Mouse (Mus musculus) embryonic facial prominence, embryonic 11.5 days (tissue): ENCODE measurements around the gene Pigc. TPM values are rescaled to one million over a fixed set of nuclear protein-coding genes. Genes with fewer than 3 reads are reported as not detected.

ENCODE experiments used
- ATAC-seq: fragments of 200-750 bp; cut with Nextera tagmentation; replicated peaks from 2 replicates; pipeline ENCODE4 v1.8.0; 2017; ENCODE audit warnings: low read depth; ENCODE audit not compliant: insufficient number of reproducible peaks, low FRiP score, low TSS enrichment
- DNase-seq: peaks from one replicate; pipeline ENCODE4 v3.0.0-alpha.2; 2015; ENCODE audit warnings: low spot score
- H3K27ac ChIP-seq: fragments of 300-500 bp; sonication (generic); replicated peaks from 2 replicates; pipeline ENCODE4 v1.5.1; 2014; ENCODE audit warnings: mild to moderate bottlenecking, low read depth, low read length, control low read depth
- H3K27me3 ChIP-seq: fragments of 300-500 bp; sonication (generic); 2 replicates; pipeline ENCODE4 v1.6.1; 2014; ENCODE audit warnings: mild to moderate bottlenecking, low read length, moderate library complexity, mixed read lengths; ENCODE audit not compliant: control insufficient read depth, insufficient read depth
- H3K36me3 ChIP-seq: fragments of 300-500 bp; sonication (generic); replicated peaks from 2 replicates; pipeline ENCODE4 v1.6.1; 2014; ENCODE audit warnings: low read depth, mild to moderate bottlenecking, low read length, moderate library complexity, mixed read lengths; ENCODE audit not compliant: control insufficient read depth, insufficient read depth
- H3K4me1 ChIP-seq: fragments of 300-500 bp; sonication (generic); 2 replicates; pipeline ENCODE4 v1.6.1; 2014; ENCODE audit warnings: low read length, mixed read lengths; ENCODE audit not compliant: control insufficient read depth, insufficient read depth
- H3K4me2 ChIP-seq: fragments of 300-500 bp; sonication (generic); 2 replicates; pipeline ENCODE4 v1.6.1; 2014; ENCODE audit warnings: low read depth, mild to moderate bottlenecking, control low read depth, low read length, moderate library complexity
- H3K4me3 ChIP-seq: fragments of 300-500 bp; sonication (generic); 2 replicates; pipeline ENCODE4 v1.5.1; 2014; ENCODE audit warnings: low read depth, low read length, control low read depth
- H3K9ac ChIP-seq: fragments of 300-500 bp; sonication (generic); replicated peaks from 2 replicates; pipeline ENCODE4 v1.6.1; 2014; ENCODE audit warnings: mild to moderate bottlenecking, control low read depth, low read length
- H3K9me3 ChIP-seq: fragments of 300-500 bp; sonication (generic); replicated peaks from 2 replicates; pipeline ENCODE4 v1.6.1; 2016; ENCODE audit warnings: mild to moderate bottlenecking, low read length, inconsistent platforms, mixed read lengths; ENCODE audit not compliant: control insufficient read depth
- WGBS: fragments of 180-500 bp; shearing (Covaris S2); extraction: QIAGEN DNeasy Blood & Tissue Kit; methylation state at CpG from one replicate; pipeline ENCODE4 v1.1.7; 2014; 5-methylcytosine and 5-hydroxymethylcytosine counted together
- polyA plus RNA-seq: library from polyadenylated mRNA; unstranded; fragments of >200 nt; fragmentation: Nextera tagmentation; extraction: Ambion mirVana; gene quantifications from 2 replicates; pipeline ENCODE4 v1.2.1, GENCODE M21; 2014

Gene Pigc
- polyA plus RNA-seq, 1 experiment from 2014 or later: 41.4 TPM

DNA sequence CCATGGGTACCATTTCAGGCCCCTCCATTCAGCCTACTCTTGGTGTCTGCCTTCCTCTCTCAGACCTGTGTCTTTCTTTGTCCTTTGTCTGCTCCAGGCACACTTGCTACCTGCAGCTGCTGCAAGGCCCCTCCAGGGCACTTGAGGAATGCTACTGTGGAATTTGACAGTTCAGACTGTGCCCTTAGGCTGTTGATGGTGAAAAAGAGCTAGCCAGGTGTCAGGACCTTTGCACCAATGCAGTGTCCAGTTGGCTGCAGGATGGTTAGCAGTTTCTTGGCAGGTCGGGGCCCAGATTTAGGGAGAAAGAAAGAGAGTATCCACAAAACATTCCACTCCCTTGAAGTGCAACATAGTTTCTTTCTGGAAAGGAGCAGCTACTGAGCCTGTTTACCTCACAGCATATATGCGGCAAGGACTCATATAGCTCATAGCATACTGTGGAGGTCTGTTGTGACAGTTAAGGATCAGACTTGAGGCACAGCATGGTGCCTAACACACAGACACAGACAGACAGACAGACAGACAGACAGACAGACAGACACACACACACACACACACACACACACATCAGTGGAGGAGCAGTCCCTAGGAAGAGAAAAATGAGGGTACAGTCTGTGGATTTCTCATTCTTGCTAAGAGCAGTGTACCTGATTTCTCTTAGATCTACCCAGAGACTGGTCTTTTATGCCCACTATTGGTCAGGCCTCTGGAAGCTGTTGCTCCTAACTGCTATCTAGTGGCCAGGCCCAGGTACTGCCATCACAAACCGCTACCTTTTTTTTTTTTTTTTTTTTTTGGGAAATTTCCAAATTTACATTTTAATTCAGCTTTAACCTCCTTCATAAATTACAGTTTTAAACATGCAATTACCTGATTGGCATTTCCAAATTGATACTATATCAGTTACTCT, 6.3 kb upstream of the Pigc start:
- Histone ChIP-seq H3K4me1 (no peaks in the 10 kb centered on the region), H3K27me3 (no peaks in the 10 kb centered on the region), H3K9ac (0 out of 2 replicates have a peak overlapping the region, but pooled peaks have one; percentile 19), H3K4me3 (no peak overlapping the region), H3K36me3 (no peaks in the 10 kb centered on the region), H3K27ac (no peak overlapping the region), H3K4me2 (no peak overlapping the region), H3K9me3 (no peaks in the 10 kb centered on the region)
- DNase-seq (peak; percentile 65), ATAC-seq (0 out of 2 replicates have a peak, but pooled peaks have one; percentile 50)
- WGBS: 55% methylated on average over 3 of the region's 3 CpGs

DNA sequence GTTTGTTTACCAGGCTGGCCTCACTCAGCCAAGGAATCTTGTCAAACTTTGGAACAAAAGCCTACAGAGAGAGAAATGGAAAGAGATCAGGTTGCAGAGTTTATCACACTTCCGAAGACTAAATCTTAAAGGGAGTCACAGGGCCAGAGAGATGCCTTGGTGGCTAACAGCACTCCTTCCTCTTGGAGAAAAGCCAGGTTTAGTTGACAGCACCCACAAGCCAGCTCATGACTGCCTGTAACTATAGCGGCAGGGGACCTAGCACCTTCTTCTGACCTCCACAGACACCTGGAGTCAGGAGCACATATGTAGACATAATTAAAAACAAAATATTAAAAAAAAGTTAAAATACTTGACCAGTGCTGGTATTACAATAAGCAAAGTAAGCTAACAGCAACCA, 1.1 kb upstream of the Pigc start:
- no peaks in the 10 kb centered on the region for H3K4me1 ChIP-seq
- WGBS: 76% methylated on average over 2 of the region's 2 CpGs
- H3K4me3 ChIP-seq: no peak overlapping the region
- no peak overlapping the region for H3K4me2 ChIP-seq
- no peaks in the 10 kb centered on the region for H3K9me3 ChIP-seq
- ATAC-seq (no peak), DNase-seq (no peak)
- no peaks in the 10 kb centered on the region for H3K27me3 ChIP-seq
- H3K27ac ChIP-seq: no peak overlapping the region
- H3K36me3 ChIP-seq: no peaks in the 10 kb centered on the region
- H3K9ac ChIP-seq: no peak overlapping the region

DNA sequence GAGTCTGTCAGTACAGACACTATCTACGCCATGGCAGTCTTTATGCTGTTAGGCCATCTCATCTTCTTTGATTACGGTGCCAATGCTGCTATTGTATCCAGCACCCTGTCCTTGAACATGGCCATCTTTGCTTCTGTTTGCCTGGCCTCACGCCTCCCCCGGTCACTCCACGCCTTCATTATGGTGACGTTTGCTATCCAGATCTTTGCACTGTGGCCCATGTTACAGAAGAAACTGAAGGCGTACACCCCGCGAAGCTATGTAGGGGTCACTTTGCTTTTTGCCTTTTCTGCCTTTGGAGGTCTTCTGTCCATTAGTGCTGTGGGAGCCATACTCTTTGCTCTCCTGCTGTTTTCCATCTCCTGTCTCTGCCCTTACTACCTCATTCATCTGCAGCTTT, 1.9 kb downstream of the Pigc start:
- H3K27me3 ChIP-seq: no peaks in the 10 kb centered on the region
- H3K4me3 ChIP-seq: no peak overlapping the region
- no peaks in the 10 kb centered on the region for H3K9me3 ChIP-seq
- no peak overlapping the region for H3K9ac ChIP-seq
- no peaks in the 10 kb centered on the region for H3K4me1 ChIP-seq
- H3K4me2 ChIP-seq: no peak overlapping the region
- 99% methylated on average over 9 of the region's 9 CpGs for WGBS
- no peak overlapping the region for H3K27ac ChIP-seq
- ATAC-seq: no peak
- H3K36me3 ChIP-seq: no peaks in the 10 kb centered on the region
- no peak for DNase-seq

DNA sequence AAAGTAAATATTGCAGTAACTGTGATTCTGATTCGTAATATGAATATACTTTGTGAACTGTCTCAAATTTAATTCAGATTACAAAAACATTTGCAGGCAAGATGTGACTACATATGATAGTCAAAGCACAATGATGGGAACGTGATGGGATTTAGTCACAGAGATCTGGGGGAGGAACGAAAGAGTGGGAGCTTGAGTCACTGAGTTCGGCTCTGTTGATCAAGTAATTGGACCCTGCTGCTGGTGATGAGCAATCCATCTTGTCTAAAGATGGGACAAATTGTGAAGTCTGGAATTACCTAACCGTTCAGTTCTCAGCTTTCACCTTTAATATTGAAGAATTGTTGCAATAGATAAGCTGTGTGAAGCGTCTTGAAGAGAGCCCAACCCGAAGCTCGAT, 3.2 kb downstream of the Pigc start:
- H3K36me3 ChIP-seq: no peaks in the 10 kb centered on the region
- WGBS: 88% methylated on average over 8 of the region's 8 CpGs
- H3K4me1 ChIP-seq: peaks cover 2% of the 10 kb centered on the region; the same call in 1 of the 2 replicates
- no peaks in the 10 kb centered on the region for H3K27me3 ChIP-seq
- no peaks in the 10 kb centered on the region for H3K9me3 ChIP-seq
- DNase-seq: no peak
- no peak overlapping the region for H3K9ac ChIP-seq
- no peak overlapping the region for H3K27ac ChIP-seq
- ATAC-seq: no peak
- no peak overlapping the region for H3K4me2 ChIP-seq
- H3K4me3 ChIP-seq: no peak overlapping the region

DNA sequence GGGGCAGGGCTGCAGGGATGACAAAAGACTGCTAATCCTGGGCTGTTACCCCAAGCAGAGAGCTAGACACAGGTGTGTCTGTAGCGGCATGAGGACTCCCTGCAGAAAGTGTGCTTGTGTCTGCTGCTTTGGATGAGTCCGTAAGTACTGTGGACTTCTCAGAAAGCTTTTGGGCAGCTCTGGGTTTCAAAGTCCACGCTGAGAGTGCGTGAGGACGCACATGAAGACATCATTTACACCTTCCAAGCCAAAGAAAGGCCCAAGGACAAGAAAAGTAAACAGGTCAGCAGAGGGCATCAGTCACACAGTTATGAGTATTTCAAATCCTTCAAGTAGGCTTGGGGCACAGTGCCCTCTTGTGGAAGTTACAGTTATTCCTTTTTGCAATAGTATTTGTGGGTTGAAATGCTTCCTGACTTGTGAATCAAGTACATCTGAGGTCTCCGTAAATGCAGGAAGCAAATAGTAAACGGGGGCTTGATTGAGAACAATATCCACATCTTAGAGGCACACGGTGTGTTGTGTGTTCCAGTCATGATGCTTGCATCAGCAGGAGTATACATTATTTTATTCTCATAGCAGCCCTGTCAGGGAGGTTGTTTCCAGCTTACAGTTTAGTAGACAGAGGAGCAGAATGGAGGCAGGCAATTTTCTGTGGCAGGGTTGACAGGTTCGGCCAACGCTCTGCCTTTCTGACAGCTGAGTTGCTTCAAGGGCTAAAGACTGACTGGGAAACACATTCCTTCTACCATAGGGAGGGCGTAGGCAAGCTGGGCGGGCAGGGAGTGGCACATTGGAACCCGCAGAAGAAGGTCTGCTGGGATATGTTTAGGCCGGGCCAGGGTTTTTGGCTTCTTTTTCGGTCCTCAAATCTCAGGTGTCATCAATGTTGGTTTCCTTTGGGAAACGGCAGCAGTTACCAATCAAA, 7.5 kb downstream of the Pigc start:
- ATAC-seq (no peak; the same call in 1 of the 2 replicates), DNase-seq (peak; percentile 94)
- Histone ChIP-seq H3K9me3 (no peaks in the 10 kb centered on the region), H3K4me1 (peaks cover 3% of the 10 kb centered on the region; the same call in 1 of the 2 replicates), H3K9ac (no peak overlapping the region), H3K4me2 (no peak overlapping the region), H3K27me3 (no peaks in the 10 kb centered on the region), H3K36me3 (no peaks in the 10 kb centered on the region), H3K27ac (no peak overlapping the region), H3K4me3 (no peak overlapping the region)
- WGBS: 45% methylated on average over 16 of the region's 16 CpGs

DNA sequence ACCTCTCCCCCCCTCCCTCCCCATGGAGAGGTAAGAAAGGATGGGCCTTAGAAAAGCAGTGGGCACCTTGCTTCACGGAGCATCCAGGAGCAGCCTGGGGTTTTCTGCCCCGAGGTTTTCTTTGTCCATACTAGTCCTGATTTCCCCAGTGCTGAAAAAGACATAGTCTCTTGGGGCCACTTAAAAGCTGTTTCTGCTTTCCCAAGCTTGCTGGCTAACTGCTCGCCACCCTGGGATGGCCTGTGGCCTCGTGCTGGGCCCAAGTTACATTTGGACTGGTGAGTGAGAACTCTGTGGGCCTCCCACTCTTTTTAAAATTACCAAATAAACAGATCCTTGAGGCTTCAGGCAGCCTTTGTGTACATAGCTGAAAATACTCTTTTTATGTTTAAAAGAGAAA, 8.3 kb downstream of the Pigc start:
- Histone ChIP-seq H3K27me3 (no peaks in the 10 kb centered on the region), H3K4me2 (no peak overlapping the region), H3K9ac (no peak overlapping the region; the same call in 1 of the 2 replicates), H3K4me3 (no peak overlapping the region), H3K4me1 (peaks cover 3% of the 10 kb centered on the region; the same call in 1 of the 2 replicates), H3K36me3 (no peaks in the 10 kb centered on the region), H3K9me3 (no peaks in the 10 kb centered on the region), H3K27ac (peak overlapping the region; percentile 28; the same call in 1 of the 2 replicates)
- DNase-seq (no peak), ATAC-seq (no peak)
- 60% methylated on average over 4 of the region's 4 CpGs for WGBS

DNA sequence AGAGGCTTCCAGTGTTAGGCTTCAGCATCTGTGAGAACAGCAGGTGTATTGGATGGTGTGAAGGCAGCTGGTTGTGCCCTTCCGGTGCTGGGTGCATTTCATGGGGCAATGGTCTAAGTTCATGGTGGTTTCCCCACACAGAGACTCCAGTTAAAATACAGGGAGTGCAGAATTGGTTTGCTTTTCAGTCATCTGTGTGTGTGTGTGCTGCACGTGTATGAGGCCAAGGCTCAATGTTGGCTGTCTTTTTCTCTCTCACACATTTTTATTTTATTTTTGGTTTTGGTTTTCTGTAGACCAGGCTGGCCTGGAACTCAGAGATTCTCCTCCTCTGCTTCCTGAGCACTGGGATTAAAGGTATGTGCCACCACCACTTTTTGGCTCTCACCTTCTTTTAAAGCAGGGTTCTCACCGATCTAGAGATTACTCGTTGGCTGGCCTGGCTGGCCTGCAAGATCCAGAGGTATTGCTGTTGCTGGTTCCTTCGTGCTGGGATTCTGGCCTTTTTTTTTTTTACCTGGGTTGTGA, 9.3 kb downstream of the Pigc start:
- Histone ChIP-seq H3K9me3 (no peaks in the 10 kb centered on the region), H3K36me3 (no peaks in the 10 kb centered on the region), H3K4me2 (no peak overlapping the region), H3K27me3 (no peaks in the 10 kb centered on the region), H3K4me1 (peaks cover 3% of the 10 kb centered on the region; the same call in 1 of the 2 replicates), H3K4me3 (no peak overlapping the region), H3K9ac (no peak overlapping the region), H3K27ac (no peak overlapping the region)
- WGBS: 81% methylated on average over 5 of the region's 5 CpGs
- ATAC-seq: no peak
- DNase-seq: no peak
